Mouse (Mus musculus): Measurements from ENCODE around the gene Zyg11b. TPM values are rescaled to one million over a fixed set of nuclear protein-coding genes. Genes with fewer than 3 reads are reported as not detected.

The Zyg11b gene
- polyA plus RNA-seq, 1 experiment from 2014 or later, result 28.8 TPM

DNA sequence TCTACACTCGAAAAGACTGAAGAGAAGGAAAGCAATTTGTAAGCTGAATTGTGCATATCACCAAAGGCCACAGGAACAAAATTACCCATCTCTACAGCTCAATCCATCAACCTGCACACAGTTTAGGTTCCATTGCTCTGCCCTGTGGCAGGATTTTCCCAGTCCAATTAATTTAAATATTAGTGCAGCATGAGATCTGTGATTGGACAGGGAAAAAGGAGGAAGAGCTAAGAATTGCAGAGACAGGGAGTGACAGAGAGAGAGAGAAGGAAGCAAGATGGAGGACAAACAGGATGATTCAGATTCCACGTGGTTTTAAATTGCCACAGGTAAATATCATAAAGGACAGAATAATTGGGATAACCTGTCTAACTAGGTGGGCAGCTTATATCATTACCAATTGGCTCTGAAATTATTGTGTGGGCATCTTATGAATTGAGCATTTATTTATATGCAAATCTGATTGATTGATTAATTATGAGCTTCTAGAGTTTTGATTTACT is 108.0 kb downstream of the Zyg11b start:
- Histone ChIP-seq H3K9ac (ENCODE audit: low read length) (no peak overlapping the region), H3K27ac (ENCODE audit: low read depth, low read length) (no peak overlapping the region), H3K4me2 (ENCODE audit: low read depth, low read length, severe bottlenecking) (no peak overlapping the region), H3K9me3 (ENCODE audit: control insufficient read depth, low read length) (no peaks in the 10 kb centered on the region), H3K4me3 (ENCODE audit: low read depth, low read length) (no peak overlapping the region), H3K36me3 (ENCODE audit: control insufficient read depth, insufficient read depth, low read length) (no peaks in the 10 kb centered on the region), H3K4me1 (replicated peaks; ENCODE audit: control insufficient read depth, insufficient read depth, low read length) (no peaks in the 10 kb centered on the region), H3K27me3 (ENCODE audit: control insufficient read depth, insufficient read depth, low read length) (no peaks in the 10 kb centered on the region)
- ATAC-seq (replicated peaks; ENCODE audit: low FRiP score) (no peak), DNase-seq (ENCODE audit: low spot score) (no peak)
- 84% methylated on average over 2 of the region's 2 CpGs for WGBS

DNA sequence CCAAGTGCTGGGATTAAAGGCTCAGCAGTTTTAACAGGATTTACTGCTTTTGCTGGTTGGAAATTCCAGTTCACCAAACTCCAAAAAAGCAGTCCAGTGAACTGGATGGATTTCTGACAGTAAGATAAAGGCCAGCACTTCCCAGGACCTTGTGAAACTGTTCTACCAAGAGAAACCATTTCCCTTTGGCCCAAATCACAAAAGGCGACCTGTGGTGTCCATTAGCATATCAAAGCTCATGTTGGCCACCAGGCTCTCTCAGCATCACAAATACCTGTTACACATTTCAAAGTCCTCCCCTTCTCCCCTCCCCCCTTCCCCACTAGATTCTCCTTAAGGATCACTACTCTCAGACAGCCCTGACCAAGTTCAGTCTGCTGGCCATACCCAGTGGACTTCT is 118.6 kb downstream of the Zyg11b start:
- DNase-seq (ENCODE audit: low spot score) (no peak), ATAC-seq (replicated peaks; ENCODE audit: low FRiP score) (no peak)
- no peak overlapping the region for H3K4me3 ChIP-seq (ENCODE audit: low read depth, low read length)
- no peak overlapping the region for H3K4me2 ChIP-seq (ENCODE audit: low read depth, low read length, severe bottlenecking)
- no peak overlapping the region for H3K27ac ChIP-seq (ENCODE audit: low read depth, low read length)
- no peaks in the 10 kb centered on the region for H3K36me3 ChIP-seq (ENCODE audit: control insufficient read depth, insufficient read depth, low read length)
- WGBS, result 46% methylated on average over 1 of the region's 1 CpGs
- H3K27me3 ChIP-seq (ENCODE audit: control insufficient read depth, insufficient read depth, low read length), result no peaks in the 10 kb centered on the region
- H3K4me1 ChIP-seq (replicated peaks; ENCODE audit: control insufficient read depth, insufficient read depth, low read length), result no peaks in the 10 kb centered on the region
- H3K9ac ChIP-seq (ENCODE audit: low read length), result no peak overlapping the region
- no peaks in the 10 kb centered on the region for H3K9me3 ChIP-seq (ENCODE audit: control insufficient read depth, low read length)

Other genes starting within 250 kb of the Zyg11b start
- gene Podn, start 204.7 kb downstream of the Zyg11b start, polyA plus RNA-seq (2014; fragmentation: Nextera tagmentation; extraction: Ambion mirVana), result 0.33 and 0.39 TPM in 2 replicates
- gene Scp2, start 156.1 kb downstream of the Zyg11b start, polyA plus RNA-seq (2014; fragmentation: Nextera tagmentation; extraction: Ambion mirVana), result 200 and 225 TPM in 2 replicates
- gene Echdc2, start 135.7 kb downstream of the Zyg11b start, polyA plus RNA-seq (2014; fragmentation: Nextera tagmentation; extraction: Ambion mirVana), result 17.2 and 17.9 TPM in 2 replicates
- gene Zyg11a, start 83.0 kb downstream of the Zyg11b start, polyA plus RNA-seq (2014; fragmentation: Nextera tagmentation; extraction: Ambion mirVana), result not detected in 2 replicates
- gene Coa7, start 27.0 kb upstream of the Zyg11b start, polyA plus RNA-seq (2014; fragmentation: Nextera tagmentation; extraction: Ambion mirVana), result 54.5 and 56.8 TPM in 2 replicates
- 1.7 and 3.0 TPM in 2 replicates for gene Shisal2a, start 82.3 kb upstream of the Zyg11b start, polyA plus RNA-seq (2014; fragmentation: Nextera tagmentation; extraction: Ambion mirVana)
- gene Gpx7, start 105.9 kb upstream of the Zyg11b start, polyA plus RNA-seq (2014; fragmentation: Nextera tagmentation; extraction: Ambion mirVana), result 38.7 and 39.3 TPM in 2 replicates
- 75.2 and 92.0 TPM in 2 replicates for gene Tut4, start 158.3 kb upstream of the Zyg11b start, polyA plus RNA-seq (2014; fragmentation: Nextera tagmentation; extraction: Ambion mirVana)

All from forebrain, embryonic 11.5 days (tissue).